Mouse (Mus musculus): Measurements from ENCODE around the gene Spcs2.

Spcs2 gene

DNA sequence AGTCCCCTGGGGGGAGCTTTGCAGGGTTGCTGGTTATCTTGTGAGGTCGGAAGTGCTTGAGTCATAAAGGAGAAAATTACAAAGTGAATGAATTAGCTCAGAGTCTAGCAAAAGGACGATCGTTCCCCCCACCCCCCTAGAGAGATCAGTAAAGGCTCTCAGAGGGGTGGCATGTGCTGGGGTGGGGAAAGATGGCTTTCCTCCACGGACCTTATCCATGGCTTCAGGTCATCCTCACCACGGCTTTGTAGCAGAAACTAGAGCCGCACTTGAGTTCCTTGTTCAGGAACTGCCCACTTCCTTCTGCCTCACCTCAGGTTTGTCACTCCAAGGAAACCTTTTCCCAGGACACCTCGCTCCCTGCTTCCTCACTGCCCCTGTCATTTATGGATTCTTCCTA, at the start of gene Spcs2:
Gene Spcs2 (minus strand): TSS at position 101 of the 400 bp plus-strand sequence.
- in situ Hi-C loops (cut with MboI; ENCODE audit: unreplicated experiment in 2 of 2) = no loop called here

DNA sequence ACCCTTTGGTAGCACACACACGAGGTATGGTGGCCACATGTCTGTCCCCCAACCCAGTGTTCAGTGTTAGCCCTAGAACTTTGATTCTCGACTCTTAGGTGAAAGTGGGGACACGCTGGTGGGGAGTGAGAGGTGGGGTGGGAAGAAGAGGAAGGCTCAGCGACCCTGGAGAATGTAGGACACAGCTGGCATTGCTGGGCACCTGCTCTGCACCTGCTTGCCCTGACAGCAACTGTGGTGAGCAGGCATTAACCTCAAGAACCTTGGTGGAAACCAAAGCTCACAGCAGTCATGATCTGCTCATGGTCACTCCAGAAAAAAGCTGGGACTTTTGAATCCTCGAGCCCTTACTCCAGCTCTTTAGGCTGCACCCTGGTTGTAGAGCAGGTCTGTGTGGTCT, 47.8 kb upstream of the Spcs2 start:
- in situ Hi-C loops (cut with MboI; ENCODE audit: unreplicated experiment in 2 of 2) = no loop called here

DNA sequence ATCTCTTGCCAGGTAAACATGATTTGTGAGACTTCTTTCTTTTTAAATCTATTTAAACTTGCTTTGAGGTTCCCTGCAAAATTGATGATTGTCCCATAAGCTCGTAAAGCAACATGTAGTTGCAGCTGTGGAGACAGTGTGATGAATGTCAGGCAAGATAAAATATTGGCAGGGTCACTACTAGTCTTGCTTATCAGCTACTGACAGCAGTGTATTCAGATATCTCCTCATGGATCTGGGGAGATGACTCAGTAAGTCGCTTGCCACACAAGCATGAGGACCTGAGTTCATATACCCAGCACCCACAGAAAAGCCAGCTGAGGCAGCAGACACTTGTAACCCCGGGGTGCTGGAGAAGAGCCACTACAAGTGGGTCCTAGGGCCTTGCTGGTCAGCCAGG, 44.2 kb upstream of the Spcs2 start:
- in situ Hi-C loops (cut with MboI; ENCODE audit: unreplicated experiment in 2 of 2) = no loop called here

DNA sequence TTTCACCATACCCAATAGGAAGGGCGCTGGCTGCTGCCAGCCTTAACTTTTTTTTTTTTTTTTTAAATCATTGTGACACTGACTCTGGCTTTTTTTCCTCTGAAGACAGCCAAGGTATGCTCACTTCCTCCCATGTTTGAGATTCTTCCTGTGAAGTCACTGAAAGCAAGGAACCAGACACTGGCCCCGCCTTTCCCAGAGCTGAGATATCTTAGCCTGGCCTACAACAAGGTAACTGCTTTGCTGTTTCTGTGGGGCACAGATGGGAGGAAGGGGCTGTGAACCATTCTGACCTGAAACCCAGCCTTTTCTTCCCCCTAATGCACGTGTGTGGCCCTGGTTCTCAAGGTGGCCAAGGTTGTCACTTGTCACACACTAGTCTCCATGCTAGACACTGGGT, 43.1 kb upstream of the Spcs2 start:
- in situ Hi-C loops (cut with MboI; ENCODE audit: unreplicated experiment in 2 of 2) = no loop called here

DNA sequence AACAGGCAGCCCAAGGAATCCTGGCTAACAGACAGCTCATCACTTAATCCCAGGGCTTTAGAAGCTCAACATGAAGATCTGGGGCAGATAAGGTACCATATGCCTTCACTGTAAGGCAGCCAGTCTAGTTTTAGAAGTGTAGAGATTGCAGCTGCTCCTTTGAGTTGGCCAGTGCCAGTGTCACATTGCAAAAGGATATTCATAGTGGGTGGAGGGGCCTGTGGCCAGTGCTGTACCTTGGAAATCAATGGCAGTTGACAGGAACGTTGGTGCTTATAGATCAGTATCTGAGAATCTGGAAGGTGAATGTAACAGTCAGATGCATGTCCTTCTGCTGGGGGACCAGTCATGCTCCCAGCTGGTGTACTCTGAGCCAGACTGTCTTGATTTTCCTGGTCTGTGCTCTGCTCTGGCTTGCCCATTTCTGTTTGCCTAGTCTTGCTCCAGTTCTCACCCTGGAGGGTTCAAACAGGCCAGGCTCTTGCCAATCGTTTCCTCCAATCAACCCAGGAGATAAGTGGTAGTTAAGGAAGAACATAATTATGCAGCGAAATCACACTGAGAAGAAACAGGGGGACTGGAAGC, 41.3 kb upstream of the Spcs2 start:
- in situ Hi-C loops (cut with MboI; ENCODE audit: unreplicated experiment in 2 of 2) = no loop called here

DNA sequence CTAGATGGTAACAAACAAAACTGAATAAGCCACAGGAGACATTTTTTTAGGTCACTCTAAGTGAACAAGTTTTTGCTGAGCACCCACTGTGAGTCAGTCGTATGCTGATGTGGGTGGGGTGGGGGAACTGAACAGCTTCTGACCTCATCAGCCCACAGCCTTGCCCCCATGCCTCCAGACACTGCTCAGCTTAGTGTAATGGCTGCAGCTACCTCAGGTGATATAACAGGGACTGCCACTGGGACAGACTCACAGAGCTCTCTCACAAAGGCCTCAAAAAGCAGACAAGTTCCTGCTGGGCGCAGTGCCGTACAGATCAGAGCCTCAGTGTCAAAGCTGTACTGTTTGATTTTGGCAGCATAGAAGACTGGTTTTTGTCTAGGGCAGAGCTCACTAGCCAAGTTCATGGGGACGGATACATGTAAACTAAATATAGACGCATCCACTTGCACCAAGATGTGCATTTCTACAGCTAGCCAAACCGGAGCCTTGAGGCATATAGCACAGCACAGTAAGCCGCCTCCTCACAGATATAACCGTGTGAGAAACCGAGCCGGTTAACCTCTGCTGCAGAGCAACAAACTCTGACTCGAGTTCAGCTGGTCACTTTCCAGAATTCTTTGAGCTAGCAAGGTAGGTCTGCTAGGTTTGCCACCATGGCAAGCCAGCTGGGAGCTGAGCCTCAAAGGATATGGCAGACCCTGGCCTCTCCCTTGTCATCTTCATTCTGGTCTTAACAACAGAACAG, 39.8 kb upstream of the Spcs2 start:
- in situ Hi-C loops (cut with MboI; ENCODE audit: unreplicated experiment in 2 of 2) = no loop called here

DNA sequence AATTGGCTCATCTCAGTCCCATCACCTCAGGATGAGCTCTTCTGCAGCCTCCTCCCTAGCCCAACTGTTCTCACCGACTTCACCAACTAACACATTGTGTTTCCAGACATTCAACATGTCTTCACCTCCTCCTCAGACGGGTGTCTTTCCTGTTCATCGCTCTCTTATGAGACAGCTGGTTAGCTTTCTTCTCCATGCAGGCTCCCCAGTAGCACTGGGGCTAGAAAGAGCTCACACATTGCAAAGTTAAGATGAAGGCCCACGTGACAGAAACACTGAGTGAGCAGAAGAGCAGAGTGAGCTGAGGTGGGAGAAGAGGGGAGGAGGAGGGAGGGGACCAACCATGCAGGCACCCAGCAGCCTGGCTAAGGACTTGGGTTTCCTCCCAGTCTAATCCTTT, 38.9 kb upstream of the Spcs2 start:
- in situ Hi-C loops (cut with MboI; ENCODE audit: unreplicated experiment in 2 of 2) = no loop called here

DNA sequence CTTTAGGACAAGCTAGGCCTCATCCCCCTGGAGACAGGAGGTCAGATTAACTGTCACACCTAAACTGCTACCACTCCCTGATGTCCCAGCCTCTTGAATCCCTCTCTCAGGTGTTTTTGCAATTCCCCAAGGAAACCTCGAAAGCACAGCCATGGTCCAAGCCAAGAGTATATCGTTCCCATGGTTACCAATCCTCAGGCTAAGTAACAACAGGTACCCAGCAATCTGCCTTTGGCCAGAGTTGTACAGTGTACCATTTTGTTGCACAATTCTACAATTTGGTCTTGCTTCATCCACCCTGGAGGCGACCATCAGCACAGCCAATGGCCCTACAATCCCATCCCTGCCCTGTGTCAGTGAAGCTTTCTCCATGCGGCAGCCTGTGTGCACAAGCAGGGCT, 33.6 kb upstream of the Spcs2 start:
- in situ Hi-C loops (cut with MboI; ENCODE audit: unreplicated experiment in 2 of 2) = no loop called here

DNA sequence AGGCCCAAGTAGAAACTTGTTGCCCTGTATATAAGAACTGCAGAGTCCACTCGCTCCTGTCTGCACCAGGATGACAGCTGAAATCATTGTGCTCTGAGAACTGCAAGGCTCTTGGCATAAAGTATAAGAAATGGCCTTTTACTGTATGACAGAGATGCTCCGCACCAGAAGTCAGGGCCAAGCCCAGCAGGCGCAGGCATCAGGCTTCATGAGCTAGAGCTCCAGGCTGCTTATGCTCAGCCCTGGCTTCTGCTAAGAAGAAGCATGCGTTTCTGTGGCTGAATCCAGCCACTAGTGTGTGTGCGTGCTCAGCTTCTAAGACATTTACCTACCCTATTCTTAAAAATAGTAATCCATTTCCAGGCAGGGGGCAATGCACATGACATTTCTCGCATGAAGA, 31.2 kb upstream of the Spcs2 start:
- in situ Hi-C loops (cut with MboI; ENCODE audit: unreplicated experiment in 2 of 2) = no loop called here

DNA sequence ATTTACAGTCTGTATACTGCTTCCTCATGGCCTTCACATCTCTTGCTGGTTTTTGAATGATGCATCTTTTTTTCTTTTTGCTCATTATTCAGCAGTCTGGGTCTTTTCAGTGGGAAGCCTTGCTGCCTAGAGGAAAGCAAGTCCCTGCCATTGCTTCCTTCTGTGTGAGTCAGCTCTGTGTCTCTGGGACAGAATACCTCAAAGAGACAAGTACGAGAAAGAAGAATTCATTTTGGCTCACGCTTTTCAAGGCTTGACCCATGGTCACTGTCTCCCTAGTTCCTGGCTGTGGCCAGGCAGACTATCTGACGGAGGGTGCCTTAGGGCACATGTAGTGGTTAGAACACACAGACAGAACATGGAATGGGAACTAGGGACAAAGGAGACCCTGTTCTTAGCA, 30.7 kb upstream of the Spcs2 start:
- in situ Hi-C loops (cut with MboI; ENCODE audit: unreplicated experiment in 2 of 2) = no loop called here

DNA sequence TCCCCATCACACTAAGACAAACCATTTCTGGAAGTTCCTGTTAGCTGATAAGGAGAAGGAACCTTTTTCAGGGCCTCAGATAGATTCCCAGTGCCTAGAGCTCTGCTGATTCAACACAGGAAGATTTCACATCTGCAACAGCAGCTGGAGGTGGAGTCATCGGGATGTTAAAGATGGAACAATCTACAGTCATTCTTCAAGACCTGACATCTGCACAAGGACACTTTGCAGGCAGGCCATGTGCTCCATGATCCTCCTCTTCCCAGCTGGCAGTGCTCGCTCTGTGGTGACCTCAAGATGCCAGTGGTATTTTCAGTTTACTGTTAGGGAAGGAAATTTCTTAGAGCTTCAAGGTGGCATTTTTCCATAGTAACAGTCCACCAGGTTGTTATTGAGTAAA, 29.1 kb upstream of the Spcs2 start:
- in situ Hi-C loops (cut with MboI; ENCODE audit: unreplicated experiment in 2 of 2) = no loop called here

DNA sequence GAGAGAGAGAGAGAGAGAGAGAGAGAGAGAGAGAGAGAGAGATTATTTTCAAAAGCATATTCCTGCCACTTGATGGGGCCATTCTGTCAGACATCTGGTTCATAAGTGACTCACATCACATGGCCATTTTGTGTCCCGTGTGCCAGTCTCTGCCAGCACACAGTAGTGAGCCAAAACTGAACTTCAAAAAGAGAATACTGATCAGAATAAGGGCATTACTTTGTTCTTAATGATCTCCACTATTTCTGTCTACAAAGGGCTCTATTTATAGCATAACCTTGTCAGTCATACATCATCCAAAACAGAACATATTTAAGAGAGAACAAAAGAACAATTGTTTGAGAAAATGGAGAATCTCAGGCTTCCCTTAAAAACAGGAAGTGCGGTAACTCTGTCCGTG, 28.2 kb upstream of the Spcs2 start:
- in situ Hi-C loops (cut with MboI; ENCODE audit: unreplicated experiment in 2 of 2) = no loop called here

DNA sequence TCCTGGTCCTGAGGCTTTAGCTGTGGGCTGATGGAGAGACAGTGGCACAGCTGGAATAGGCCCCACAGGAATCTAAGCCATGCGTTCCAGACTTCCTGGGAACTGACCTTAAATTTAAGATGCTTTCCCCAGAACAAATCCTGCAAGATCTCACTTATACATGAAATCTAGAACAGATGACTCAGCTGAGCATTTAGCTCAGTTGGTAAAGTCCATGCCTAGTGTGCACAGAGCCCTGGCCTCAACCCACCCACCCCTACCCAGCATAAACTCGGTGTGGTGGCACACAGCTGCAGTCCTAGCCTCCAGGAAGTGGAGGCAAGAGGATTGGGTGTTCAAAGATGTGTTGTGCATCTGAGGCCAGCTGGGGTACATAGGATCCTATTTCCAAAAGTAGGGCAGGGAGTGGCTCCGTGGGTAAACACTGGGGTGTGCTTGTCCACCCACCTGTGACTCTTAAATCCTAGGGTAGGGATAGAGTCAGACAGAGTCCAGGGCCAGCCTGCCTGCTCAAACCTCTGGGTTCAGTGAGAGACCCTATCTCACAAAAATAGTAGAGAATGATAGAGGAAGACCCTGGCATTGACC, 27.0 kb upstream of the Spcs2 start:
- in situ Hi-C loops (cut with MboI; ENCODE audit: unreplicated experiment in 2 of 2) = no loop called here

DNA sequence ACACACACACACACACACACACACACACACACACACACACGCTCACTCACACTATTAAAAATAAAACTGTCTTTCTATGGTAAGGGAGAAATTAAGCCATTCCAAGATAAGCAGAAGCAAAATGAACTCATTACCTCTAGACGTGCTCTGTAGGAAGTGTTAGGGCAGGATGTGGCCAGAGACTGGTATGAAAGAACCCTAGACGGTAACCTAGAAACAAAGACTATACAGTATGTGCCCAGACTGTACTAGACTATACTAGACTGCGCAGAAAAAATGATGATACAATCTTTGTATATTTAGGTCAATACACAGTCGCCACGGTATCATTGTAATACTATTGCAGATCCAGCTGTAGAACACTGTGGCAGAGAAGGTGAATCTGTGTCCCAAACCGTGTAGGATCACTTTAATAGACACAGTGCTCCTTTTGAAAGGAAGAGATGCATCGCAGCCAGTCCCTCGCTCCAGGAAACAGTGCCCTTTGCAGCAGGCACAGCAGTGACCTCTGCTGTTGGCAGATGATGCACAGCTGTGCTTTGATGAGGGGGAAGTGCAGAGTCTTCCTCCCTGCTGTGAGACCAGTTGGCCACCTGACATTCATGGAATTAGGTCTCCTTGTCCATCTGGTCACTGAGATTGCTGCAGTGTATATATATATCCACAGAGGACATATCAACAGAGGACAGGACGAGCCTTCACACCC, 26.1 kb upstream of the Spcs2 start:
- in situ Hi-C loops (cut with MboI; ENCODE audit: unreplicated experiment in 2 of 2) = no loop called here

DNA sequence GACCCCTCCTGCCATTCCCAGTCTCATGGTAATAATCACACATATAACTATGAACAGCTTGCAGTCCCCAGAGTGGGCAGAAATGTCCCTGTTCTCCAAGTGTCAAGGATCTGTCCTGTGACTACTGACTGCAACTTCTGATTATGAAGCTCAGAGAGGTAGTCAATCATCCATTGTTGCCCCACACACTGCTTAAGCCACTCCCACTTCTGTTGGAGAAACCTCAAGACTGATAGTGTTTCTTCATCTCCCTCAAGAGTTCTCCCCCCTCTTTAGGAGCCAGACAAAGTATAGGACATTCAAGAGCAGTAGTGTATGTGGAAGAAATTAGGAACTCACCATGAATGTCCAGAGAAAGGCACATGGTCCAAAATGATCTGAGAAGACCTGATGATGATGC, 24.5 kb upstream of the Spcs2 start:
- in situ Hi-C loops (cut with MboI; ENCODE audit: unreplicated experiment in 2 of 2) = no loop called here

DNA sequence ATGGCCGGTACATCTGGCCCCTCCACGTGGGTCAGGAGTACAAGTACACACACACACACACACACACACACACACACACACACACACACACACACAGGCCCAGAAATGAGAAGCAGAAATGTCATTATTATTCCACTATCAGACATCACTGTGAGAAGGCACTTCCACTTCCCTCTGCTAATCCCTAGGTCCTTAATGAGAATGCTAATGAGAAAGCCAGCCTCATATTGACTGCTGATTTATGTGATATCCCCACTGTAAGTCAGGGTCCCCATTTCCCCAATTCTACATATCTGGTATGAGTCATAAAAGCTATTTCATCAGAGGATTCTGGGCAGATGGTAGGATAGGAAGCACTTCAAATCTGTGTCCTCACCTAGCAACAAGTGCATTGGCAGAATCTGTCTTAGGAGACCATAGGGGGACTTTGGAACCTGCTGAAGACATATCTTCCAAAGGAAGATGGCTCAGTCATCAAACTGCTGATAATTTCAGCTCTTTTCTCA, 24.0 kb upstream of the Spcs2 start:
- in situ Hi-C loops (cut with MboI; ENCODE audit: unreplicated experiment in 2 of 2) = no loop called here

DNA sequence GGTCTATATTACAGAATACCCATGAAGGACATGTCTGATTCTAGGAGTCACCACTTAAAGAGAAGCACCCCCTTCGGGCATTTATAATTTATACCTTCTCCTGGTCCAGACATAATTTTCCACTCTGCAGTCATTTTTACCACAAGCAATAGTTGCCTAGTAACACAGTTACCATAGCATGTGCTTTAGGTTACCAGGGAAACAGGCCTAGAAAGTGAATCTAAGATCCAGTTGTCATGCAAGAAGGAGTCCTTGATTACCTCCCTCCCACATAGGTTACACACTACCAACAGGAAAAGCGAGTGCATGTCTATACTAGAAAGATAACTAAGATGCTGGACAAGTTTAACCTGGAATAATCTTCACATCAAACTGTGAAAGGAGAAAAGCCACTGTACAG, 15.0 kb upstream of the Spcs2 start:
- in situ Hi-C loops (cut with MboI; ENCODE audit: unreplicated experiment in 2 of 2) = loop anchor here (5.0 to 10.0 kb wide), 6 partner anchors 66 to 381 kb away; no protein-coding TSS in a partner anchor

DNA sequence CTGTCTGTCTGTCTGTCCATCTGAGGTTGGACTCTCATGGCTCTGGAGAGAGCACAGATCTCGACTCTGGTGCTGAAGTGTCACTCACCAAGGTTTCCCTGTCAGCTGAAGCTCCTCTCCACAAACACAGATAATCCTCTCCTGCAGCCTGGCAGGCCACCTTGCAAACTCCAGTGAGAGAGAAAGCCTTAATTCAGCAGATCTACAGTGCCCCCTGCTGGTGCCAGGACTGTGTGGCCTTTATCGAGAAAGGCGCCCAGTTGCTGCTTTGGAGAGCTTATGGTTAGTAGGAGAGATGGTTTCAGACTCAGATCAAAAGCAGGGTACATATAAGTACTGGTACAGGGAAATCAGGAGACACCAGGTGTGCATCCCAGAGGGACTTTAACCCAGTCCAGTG, 13.1 kb upstream of the Spcs2 start:
- in situ Hi-C loops (cut with MboI; ENCODE audit: unreplicated experiment in 2 of 2) = loop anchor here (5.0 to 10.0 kb wide), 6 partner anchors 64 to 379 kb away; no protein-coding TSS in a partner anchor

DNA sequence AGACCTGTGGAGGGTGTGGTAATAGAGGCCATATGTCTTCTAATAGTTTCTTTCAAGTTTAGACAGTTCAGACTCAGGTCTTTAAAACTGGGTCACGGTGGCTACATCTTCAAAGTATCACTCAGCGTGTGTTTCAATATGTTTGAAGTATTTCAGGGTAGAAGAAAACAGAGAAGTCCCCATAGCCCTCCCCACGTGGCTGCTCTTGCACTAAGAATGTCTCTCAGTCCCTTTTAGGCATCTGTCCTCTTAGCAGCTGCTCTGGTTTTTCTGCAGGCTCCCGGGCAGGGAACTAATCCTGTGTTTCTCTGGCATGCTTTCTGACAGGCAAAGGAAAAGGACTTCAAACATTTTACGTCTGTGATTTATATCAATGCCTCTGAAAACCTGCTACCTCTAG, 12.6 kb upstream of the Spcs2 start:
- in situ Hi-C loops (cut with MboI; ENCODE audit: unreplicated experiment in 2 of 2) = loop anchor here (5.0 to 10.0 kb wide), 6 partner anchors 64 to 379 kb away; no protein-coding TSS in a partner anchor

DNA sequence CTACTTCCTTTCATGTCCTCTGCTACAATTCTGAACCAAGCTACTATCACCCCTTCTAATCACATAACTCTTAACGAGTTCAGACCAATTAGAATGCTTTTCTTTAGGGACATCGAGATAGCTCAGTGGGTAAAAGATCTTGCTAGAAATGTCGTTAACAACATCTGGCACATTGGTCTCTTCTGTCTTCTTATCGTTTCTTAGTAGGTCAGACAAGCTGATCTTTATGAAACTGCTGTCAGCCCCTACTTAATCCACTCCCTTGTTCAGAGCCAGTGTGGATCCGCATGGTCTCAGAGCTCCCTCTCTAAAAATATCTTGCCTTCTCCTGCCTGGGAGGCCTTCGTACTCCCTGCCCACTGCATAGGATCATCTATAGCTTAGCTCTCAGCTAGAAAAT, 10.7 kb upstream of the Spcs2 start:
- in situ Hi-C loops (cut with MboI; ENCODE audit: unreplicated experiment in 2 of 2) = loop anchor here in 1 of 2 experiments (10.0 kb wide), 1 partner anchor 369 kb away; no protein-coding TSS in a partner anchor

DNA sequence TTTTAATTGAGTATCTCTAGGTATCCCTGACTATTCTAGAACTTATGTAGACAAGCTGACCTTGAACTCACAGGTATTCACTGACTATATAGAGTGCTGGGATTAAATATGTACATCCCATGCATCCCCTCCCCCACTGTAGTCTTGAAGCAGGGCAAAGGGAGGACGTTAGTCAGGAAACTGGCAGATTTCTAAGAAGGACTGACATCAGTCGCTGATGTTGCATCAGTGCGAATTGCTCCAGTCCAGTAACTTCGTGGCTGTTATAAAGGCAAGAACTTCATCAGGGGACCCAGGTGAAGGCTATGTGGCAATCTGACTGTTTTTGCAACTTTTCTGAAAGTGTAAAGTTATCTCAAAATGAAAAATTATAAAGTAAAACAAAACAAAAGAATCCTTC, 6.0 kb upstream of the Spcs2 start:
- in situ Hi-C loops (cut with MboI; ENCODE audit: unreplicated experiment in 2 of 2) = no loop called here

Data from v-Abl transformed pro-B cells (cell line).